Mouse (Mus musculus): Measurements from ENCODE around the gene Acsm1. TPM values are rescaled to one million over a fixed set of nuclear protein-coding genes. Genes with fewer than 3 reads are reported as not detected.

Acsm1 gene
- polyA plus RNA-seq, 2 experiments from 2014 or later, result not detected

DNA sequence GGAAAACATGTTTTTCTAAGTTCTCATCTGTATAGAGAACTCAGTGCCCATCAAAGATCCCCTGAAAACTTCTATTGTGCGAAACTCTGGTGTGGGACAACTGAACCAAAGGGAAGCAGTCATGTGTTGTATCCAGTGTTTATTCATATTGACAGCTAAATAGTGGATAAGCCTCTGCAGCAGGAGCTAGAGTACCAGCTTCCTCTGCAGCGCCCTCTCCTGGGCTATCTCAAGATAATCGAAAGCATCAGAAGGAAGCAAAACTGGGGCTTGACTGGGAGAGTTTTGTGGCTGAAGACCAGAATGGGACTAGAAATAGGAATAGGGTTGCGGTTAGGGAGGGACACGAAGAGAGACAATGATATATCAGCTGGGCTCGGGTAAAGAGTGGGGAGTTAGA lies 64.1 kb downstream of the Acsm1 start:
- ATAC-seq, result no peak

GRCm38 (mm10) chr7:119673465-119673864 lies 66.6 kb downstream of the Acsm1 start:
- no peak for ATAC-seq

GRCm38 (mm10) chr7:119680107-119680506 lies 73.3 kb downstream of the Acsm1 start:
- ATAC-seq, result no peak

- no peak for ATAC-seq
Measured at GRCm38 (mm10) chr7:119682699-119683098, 75.9 kb downstream of the Acsm1 start.

DNA sequence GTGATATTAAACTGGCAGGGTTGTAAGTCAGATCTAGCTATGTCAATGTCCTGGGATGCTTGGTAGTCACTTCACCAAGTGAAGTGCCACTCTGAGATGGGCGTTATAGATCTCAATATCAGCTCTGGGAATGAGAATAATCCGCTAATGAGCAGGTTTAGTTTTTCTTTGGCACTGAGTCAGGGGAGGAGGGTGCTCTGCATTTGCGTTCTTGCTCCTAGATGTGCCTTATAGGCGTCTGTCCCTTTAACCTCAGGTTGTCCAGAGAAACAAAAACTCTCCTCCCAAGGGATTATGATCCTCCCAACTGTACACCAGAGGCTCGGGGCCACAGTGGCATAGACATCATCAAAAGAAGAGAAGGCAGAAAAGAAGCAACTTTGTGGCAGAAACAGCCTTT lies 82.9 kb downstream of the Acsm1 start, which contains the start of gene Acsm4:
Gene Acsm4 (plus strand): TSS at position 301 of the 400 bp plus-strand sequence.
- ATAC-seq, result no peak

DNA sequence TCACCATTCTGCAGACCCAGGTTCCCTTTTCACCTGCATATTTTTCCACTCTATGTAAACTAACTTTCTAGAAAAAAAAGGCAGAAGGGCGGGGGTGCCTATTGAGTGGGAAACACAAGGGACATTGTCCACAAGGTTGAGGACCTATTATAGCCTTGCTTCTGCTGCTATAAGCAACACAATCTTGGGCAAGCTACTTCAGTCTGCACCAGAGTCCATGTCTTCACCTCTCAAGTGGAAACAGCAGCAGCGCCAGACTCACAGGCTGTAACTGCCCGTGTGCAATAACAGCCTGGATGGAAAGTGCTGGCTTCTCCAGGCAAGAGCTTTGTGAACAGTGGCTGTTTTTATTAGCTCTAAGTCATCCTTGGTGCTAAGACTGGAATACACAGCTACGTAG lies 85.5 kb downstream of the Acsm1 start:
- no peak for ATAC-seq

DNA sequence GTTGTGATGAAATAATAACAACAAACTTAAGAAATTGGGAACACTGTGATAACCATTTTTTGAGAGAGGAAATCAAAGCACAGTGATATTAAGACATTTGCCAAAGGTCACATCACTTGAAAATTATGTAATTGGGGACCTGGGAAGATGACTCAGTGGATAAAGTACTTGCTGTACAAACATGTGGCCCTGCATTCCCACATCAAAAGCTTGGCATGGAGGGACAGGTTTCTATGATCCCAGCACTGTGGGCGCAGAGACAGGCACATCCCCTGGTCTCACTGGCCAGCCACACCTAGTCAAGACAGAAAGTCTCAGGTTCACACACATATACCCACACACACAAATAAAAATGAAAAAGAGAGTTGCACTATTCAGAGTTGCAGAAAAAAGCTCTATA lies 88.1 kb downstream of the Acsm1 start:
- no peak for ATAC-seq

Other genes starting within 250 kb of the Acsm1 start
- gene Gp2, start 147.7 kb upstream of the Acsm1 start, polyA plus RNA-seq (2017; shearing (Covaris generic)), result not detected
- not detected for gene Umod, start 127.7 kb upstream of the Acsm1 start, polyA plus RNA-seq (2017; shearing (Covaris generic))
- gene Acsm5, start 87.6 kb upstream of the Acsm1 start, polyA plus RNA-seq (2017; shearing (Covaris generic)), result not detected
- gene Pdilt, start 83.5 kb upstream of the Acsm1 start, polyA plus RNA-seq (2017; shearing (Covaris generic)), result not detected
- gene Acsm2, start 52.7 kb upstream of the Acsm1 start, polyA plus RNA-seq (2017; shearing (Covaris generic)), result under 1 TPM in 1 of 2 experiments, not detected in 1; 0.25 TPM
- not detected for gene Acsm4, start 83.0 kb downstream of the Acsm1 start, polyA plus RNA-seq (2017; shearing (Covaris generic))
- 10 to 100 TPM; 46.6 to 48.6 TPM for gene Thumpd1, start 113.8 kb downstream of the Acsm1 start, polyA plus RNA-seq (2017; shearing (Covaris generic))
- not detected for gene Acsm3, start 153.9 kb downstream of the Acsm1 start, polyA plus RNA-seq (2017; shearing (Covaris generic))
- 10 to 100 TPM; 33.8 to 56.3 TPM for gene Rexo5, start 187.0 kb downstream of the Acsm1 start, polyA plus RNA-seq (2017; shearing (Covaris generic))
- 10 to 100 TPM in 1 of 2 experiments, 1 to 10 TPM in 1; 9.2 to 12.0 TPM for gene Eri2, start 187.0 kb downstream of the Acsm1 start, polyA plus RNA-seq (2017; shearing (Covaris generic))

Data from activated CD4-positive, CD25-positive, alpha-beta regulatory T cell, adult 4 months (primary cell).